Mouse (Mus musculus): ENCODE data around the gene Tulp2.
A peak's percentile ranks its signal among the peaks of the same experiment; 100 is the strongest.
"Not testable (repeated sequence)": the region's sequence is repeated elsewhere in the genome, so short reads cannot be mapped to it uniquely, and the experiment has no call there.

Gene Tulp2

DNA sequence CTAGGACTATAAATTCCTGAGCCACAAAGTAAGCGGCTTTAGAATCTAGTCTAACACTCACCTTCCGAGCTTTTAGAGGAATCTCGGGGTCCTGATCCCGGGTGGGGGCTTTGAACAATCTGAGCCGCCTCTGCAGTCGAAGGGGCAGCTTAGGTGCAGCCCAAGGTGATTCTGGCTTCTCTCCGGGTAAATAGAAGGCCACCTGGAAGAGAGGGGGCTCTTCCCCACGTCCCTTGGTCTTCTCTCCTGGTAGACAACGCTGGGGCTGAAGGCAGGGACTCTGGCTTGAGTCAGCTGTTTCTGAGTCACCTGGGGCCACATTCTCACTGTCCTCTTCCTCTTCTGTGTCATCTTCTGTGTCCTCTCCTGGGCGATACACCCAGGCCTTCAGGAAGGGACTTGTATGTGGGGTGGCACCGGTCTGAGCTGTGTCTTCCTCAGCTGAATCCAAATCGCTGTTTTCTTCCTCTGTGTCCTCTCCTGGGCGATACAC lies 42.0 kb downstream of the Tulp2 start:
- peak; percentile 23 for DNase-seq

DNA sequence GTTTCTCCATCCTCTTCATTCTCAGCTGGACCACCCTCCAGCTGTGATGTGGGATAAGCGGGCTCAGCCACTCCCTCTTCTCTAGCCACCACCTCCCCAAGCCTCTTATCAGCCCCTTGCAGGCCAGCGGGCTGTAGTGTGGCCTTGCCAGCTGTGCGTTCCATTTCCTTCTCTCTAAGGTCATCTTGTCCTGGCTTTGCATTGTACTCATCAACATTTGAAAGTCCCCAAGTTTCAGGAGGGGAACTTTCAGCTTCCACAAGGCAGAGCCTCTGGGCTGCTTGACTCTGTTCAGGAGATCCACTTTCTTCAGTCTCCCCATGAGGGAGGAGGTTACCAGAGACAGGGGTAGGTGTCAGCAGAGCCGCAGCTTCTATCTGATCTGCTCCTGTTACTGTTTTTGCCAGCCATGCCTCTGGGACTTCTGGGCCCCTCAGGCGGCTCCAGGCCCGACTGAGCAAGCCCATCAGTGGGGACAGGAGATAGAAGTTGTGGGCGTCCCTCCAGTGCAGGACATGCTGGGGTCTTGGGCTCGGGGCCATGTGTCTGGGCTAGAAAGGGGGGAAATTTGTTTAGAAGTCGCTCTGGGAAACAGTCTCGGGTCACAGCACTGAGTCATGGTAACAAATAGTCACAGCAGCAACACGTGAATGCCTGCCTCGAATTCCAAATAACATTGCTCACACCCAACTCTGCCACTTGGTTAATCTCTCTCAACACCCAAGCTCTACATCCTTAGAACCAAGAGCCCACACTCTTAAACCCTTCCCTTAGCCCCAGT lies 43.4 kb downstream of the Tulp2 start:
- peak; percentile 64 for DNase-seq

DNA sequence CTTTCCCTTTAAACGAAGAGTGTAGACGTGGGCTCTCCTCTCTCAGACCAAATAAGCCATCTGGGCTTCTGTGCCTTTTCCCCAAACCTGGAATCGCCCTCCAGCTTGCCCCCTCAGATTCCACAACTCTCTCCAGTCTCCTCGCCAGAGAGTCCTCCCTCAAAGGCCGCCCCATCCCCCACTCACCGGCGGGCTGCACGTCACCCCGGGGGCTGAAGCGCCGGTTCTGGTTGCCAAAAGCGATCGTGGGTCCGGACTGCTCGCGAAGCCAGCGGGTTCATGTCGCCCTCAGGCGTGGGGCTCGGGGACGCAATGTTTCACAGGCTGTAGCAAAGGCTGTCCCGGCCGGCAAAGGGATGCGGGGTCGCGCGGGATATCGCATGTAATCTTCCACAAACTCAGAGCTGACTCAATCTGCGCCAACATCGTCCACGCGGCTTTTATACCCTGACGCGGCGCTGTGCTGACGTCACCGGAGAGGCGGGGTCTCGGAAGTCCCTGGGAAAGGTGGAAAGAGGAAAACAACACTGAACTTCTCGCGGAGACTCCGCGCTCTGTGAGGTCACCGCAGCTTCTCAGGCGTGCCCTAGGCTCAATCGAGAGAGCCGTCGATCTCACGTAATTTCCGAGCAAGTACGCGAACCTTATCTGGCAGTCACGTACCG lies 44.3 kb downstream of the Tulp2 start, which contains the start of the genes Ppp1r15a and Plekha4:
Gene Ppp1r15a (minus strand): TSS at position 460 of the 665 bp plus-strand sequence.
Gene Plekha4 (plus strand): TSS at position 522 of the 665 bp plus-strand sequence.
- peak; percentile 96 for DNase-seq

DNA sequence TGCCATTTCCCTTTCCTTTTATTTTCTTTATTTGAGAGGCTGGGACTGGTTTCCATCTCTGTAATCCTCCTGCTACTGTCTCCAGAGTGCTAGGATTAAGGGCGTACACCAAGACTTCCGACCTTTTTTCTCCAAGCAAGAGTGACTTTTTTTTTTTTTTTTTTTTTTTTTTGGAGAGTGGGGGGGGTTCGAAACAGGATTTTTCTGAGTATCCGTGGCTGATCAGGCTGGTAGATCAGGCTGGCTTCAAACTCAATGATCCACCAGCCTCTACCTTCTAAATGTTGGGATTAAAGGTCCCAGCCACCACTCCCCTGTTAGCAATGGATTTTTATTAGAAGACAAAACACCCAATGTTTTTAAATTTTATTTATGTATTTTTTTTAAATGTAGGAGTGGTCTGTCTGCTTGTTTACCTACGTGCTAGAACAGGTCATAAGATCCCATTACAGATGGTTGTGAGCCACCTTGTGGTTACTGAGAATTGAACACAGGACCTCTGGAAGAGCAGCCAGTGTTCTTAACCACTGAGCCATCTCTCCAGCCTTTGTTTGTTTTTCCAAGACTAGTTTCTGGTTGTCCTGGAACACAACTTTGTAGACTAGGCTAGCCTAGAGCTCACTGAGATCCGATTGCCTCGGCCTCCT lies 44.9 kb downstream of the Tulp2 start:
- DNase-seq: peak; percentile 76

DNA sequence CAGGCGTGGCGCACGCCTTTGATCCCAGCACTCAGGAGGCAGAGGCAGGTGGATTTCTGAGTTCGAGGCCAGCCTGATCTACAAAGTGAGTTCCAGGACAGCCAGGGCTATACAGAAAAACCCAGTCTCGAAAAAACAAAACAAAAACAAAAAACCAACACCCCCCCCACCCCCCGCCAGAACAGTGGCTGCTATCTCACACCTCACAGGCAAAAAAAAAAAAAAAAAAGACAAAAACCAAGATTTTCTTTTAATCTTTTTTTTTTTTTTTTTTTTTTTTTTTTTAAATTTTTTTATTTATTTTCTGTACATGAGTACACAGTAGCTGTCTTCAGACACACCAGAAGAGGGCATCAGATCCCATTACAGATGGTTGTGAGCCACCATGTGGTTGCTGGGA lies 45.5 kb downstream of the Tulp2 start:
- not testable (repeated sequence) for DNase-seq

DNA sequence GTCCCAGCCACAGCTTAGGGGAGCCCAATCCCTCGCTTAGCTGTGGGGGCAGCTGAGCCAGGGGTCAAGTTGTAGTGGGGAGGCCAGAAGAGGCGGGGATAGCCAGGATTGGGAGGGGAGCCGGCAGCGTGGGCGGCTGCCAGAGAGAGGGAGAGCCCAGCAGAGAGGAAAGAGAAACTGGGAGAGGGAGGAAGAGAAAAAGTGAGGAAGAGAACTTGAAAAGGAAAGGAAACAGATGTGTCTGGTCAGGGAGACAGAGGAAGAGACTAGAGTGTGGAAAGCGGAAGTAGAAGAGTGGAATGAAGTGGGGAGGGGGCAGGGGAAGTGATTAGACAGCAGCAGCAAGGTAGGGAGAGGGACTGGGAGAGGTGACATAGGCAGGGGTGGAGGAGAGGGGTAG lies 47.8 kb downstream of the Tulp2 start:
- DNase-seq: peak; percentile 27

DNA sequence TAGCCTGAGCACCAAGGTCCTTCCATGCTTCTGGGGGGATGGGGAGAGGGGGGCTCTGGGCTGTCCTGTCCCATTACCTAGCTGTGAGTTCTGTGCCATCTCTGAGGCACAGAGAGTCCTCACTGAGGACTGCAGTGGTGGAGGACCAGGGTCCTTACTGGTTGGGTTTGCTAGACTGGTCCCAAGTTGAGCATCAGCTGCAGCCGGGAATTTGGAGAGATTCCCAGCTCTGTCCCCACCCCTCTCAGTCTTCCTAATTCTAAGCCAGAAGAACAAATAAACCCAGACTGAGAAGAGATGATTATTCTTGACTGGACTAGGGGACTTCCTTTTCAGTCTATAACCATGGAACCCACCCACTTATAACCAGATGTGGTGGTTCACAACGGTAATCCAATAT lies 49.0 kb downstream of the Tulp2 start:
- DNase-seq: no peak

DNA sequence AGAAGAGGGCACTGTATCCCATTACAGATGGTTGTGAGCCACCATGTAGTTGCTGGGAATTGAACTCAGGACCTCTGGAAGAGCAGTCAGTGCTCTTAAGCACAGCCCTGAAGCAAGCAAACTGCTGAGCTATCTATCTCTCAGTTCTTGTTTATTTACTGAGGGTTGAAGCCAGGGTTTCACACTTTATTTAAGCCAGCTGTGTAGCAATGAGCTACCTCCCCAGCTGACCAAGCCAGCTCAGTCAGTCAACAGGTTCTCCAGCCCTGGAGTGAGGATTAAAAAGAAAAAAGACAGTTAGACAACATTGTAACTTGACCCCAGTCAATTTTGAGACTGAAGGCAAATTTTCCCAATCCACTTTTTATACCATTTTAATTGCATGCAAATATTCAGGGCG lies 54.0 kb downstream of the Tulp2 start:
- peak; percentile 19 for DNase-seq

DNA sequence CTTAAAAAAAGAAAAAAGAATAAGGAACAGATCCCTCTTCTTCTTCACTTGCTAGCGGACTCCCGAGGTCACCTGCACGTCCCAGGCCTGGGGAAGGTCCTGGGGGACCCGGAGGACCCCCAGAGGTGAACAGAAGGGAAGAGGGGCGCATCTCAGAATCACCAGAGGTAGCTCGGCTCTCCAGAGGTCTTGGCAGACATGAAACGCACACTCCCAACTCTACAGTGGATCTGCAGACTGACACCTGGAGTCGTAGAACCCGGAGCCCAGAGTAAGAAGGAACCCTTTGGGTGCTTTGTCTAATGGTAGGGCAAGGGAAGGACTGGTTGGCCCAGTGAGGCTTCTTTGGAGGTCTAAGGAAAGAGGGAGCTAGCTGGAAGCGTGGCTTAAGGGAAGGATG lies 55.9 kb downstream of the Tulp2 start:
- DNase-seq: peak; percentile 51

DNA sequence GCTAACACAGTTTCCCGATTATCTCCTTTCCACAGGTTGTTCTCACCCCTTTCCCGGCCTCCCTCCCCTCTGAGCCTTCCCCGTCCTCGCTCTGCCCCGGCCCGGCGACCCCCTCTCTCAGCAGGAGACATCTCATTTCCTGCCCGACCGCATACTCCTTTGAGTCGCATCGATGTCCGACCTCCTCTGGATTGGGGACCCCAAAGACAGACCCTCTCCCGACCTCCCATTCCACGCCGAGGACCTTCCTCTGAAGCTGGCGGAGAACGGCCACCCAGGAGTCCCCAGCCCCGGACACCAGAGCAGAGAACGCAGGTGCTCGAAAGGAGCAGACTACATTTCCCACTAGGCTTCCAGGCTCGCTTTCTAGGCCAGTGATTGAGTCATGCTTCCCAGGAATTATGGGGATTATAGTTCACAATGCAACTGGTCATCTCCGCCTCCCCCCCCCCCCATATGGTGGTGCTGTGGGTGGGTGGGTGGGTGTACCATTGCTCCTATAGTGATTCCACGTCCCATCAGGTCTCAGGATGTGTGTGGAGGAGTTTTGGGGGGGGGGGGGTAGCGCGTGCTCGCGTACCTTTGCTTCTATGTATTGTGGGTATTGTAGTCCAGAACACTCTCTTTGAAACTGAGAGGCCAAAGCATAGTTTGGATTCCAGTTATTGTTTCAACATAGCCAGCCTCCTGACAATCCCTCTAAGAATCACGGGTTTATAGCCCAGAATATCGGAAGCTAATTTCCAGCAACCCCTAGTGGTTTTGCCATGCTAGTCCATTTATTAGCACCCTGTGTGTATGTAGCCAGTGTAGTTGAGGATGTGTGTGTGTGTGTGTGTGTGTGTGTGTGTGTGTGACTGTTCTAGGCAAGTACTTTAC lies 56.7 kb downstream of the Tulp2 start:
- DNase-seq: peak; percentile 84

DNA sequence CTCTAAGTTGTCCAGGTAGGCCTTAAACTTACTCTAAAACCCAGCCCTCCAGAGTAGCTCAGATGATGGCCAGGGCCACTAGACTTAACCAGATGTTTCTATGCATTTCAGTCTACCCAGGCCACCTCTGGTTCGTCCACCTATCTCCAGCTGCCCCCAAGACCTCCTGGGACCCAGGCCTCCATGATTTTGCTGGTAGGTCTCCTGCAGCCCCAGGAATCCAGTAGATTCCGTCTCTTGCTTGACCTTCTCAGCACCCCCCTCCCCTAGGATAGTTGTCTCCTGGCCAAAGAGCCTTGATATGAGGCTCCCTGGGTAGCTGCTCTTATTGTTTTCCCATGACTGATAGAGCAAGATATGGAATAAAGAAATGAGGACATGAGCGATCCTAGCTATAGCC lies 57.4 kb downstream of the Tulp2 start:
- DNase-seq: peak; percentile 51

DNA sequence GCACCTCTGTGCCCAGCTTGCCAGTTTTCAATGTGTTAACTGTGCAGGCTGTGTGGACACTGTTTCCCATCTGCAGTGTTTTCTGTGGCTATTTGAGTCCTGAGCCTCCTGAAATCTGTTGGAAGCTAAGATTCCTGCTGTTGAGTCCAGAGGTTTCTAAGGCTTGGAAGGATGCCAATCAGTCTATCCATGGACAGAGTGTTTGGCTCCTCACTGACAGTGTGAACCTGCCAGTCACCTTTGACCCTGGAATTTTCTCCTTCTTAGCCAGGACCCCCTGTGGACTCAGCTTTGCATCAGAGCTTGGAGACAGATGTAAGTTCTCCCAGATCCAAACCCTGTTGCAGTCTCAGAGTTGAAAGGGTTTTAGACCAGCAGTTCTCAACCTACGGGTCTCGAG lies 58.5 kb downstream of the Tulp2 start:
- peak; percentile 57 for DNase-seq

DNA sequence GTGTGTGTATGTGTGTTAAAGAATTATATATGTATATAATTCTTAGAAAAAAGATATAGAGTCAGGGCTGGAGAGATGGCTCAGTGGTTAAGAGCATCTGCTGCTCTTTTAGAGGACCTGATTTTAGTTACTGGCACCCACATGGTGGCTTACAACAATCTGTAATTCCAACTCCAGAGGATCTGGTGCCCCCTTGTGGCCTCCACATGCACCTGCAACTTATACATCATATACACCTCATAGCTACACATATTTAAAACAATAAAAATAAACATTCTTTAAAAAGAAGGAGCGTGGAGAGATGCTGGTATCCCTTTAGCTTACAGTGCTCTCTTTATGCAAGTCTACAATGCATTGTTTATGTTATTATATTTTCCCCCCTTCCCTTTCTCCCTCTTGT lies 62.8 kb downstream of the Tulp2 start:
- no peak for DNase-seq

DNA sequence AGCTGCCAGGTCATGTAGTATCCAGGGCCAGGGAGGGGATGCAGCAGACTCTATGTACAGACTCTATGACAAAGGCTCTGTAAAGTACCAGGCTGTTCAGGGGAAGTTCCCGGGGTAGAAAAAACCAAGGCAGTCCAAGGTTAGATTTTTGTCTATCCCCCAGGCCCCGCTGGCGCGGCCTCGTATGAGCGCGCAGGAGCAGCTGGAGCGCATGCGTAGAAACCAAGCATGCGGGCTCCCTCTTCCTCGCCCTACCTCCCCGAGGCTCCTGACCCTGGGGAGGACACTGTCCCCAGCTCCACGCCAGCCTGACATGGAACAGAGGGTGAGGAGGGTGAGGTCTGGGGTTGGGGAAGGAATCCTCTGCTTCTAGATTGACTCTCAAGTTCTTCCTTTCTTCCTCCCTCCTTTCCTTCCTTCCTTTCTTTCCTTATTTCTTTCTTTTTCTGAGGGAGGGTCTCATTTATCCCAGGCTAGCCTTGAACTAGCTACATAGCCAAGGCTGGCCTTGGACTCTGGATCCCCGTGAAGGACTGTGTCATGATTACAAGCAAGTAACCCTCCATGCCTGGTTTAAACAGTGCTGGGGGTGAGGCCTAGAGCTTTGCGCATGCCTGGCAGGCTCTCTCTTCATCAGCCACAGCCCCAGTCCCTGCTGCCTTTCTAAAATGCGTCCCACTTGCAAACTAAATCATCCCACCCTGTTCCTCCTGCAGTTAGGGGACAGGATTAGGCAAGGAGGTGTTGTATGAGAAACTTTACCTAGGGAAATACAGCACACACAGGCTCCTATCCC lies 68.2 kb downstream of the Tulp2 start:
- no peak for DNase-seq

DNA sequence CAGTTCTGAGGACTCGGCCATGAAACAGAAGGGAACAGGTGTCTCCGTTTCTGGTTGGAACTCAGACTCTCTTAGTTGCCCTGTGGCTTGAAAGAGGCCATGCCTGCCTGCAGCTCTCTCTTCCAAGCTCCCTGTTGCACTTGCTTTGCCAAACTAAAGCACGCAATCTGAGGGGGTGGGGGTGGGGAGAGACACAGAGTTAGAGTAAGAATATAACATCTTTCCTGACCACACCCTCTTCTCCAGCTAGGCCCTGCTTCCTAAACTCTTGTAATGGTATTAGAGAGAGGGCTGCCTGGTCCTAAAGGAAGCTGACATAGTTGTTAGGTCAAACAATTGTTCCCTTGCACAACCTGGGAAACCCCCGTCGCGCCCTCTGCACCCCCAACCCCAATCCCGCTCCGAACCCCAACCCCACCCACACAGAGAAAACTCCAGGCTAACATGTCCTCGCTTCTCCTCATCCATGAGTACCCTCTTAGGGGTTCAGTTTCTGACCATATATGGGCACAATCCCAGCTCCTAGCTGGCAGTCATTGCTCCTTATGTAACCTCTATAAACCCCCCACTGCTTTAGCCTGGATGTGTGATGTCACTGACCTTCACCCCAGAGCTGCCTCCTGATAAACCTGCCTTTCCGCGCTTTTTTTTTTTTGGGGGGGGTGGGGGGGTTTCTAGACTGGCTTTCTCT lies 69.3 kb downstream of the Tulp2 start:
- no peak for DNase-seq

DNA sequence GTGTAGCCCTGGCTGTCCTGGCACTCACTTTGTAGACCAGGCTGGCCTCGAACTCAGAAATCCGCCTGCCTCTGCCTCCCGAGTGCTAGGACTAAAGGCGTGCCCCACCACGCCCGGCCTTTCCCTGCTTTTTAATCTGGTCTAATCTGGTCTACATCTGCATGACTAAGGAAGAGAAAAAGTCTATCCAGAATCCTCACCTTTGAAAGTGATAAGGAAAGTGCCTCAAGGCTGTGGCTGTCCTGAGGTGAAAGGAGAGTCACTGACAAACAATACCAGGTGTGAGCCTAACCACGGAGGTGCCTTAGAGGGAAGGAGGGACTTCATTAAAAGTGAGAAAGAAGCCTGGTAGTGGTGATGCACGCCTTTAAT lies 69.8 kb downstream of the Tulp2 start:
- no peak for DNase-seq

DNA sequence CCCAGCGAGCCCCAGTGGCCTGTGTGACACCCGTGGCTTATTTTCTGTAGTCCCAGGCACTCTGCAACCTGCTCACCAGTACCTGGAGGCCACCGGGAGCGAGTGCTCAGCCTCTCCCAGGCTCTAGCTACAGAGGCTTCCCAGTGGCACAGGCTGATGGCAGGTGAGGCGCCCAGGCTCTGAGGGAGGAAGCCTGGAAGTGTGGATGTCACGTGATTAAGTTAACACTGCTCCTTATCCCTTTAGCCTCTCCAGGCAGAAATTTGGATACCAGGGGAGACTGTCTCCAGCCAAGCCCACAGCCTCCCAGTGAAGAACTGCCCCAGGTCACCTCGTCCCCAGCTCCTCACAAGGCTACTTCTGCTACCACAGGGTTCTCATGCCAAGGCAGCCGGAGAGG lies 71.8 kb downstream of the Tulp2 start:
- no peak for DNase-seq

DNA sequence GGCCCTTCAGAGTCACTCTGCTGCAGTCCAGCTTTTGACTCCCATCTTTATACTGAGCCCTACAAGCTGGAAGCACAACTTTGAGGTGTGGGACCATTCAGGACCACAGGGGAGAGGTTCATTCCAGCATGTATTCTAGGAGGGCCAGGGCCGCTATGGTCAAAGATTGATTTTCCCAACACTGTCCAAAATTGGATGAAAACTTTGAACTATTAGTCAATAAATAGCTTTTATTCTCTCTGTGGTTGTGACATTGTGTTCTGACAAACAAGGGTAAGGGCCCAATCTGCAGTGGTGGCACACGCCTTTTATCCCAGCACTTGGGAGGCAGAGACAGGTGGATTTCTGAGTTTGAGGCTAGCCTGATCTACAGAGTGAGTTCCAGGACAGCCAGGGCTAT lies 72.3 kb downstream of the Tulp2 start:
- no peak for DNase-seq

DNA sequence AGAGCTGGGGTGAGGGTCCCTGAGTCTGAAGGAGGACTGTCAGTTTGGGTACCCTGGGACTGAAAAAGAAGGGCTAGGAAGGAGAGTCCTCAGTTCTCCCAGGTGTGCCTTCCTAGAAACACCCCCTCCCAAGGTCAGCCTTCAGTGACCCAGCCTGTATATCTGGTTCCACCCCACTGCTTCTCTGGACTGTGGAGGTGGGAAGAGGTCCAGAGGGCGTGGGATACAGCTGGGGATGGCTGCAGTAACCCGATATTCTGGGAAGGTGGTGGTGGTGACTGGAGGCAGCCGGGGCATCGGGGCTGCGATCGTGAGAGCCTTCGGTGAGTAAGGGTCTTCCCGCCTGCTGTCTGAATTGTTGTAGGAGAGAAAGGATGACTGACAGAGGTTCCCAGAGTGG lies 73.1 kb downstream of the Tulp2 start, which contains the start of gene Hsd17b14:
Gene Hsd17b14 (plus strand): TSS at position 150 of the 400 bp plus-strand sequence.
- DNase-seq: no peak

DNA sequence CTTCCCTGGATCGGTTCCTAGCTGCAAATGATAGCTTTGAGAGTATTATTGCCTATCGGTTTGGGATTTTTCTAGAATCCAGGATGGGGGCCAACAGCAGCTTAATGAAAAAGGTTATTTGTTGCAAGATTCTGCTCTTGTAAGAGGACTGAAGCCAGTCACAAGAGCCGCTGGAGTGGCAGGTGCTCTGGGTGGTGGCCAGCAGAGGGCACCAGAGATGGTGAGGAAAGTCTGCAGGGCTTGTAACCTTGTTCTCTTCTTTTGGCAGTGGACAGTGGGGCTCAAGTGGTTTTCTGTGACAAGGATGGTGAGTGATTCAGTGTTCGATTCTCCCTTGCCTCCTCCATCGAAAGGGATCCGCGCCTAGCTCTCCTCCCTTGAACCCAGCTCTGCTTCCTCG lies 74.1 kb downstream of the Tulp2 start:
- peak; percentile 87 for DNase-seq

DNA sequence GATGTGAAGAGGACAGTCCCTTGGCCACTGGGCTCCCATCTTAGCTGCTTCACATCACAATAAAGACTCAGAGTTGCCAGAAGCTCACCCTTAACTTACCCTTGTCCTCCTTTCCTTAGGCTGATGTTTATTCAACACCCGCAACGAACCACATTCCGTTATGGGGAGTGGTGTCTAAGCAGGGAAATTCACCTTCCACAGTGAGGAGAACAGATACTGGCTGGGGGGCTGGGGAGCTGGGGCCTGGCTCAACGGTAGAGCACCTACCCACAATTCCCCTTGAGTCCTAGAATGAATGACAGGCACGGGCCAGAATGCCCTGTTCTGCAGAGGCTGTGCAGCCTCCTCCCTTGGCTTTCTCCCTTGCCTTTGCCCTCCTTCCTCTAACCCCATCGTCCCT lies 77.2 kb downstream of the Tulp2 start:
- DNase-seq: no peak

All from cerebellum, adult 9-10 months (tissue).